Mouse (Mus musculus) megakaryocyte, embryonic 14.5 days (primary cell): ENCODE results near the gene 4932438H23Rik.

Experiments used
- FLI1 ChIP-seq: IDR thresholded peaks from 2 replicates; pipeline ENCODE4 v1.6.1; 2012; ENCODE audit warnings: low read length, inconsistent platforms, mixed read lengths
- GATA1 ChIP-seq: IDR thresholded peaks from 3 replicates; pipeline ENCODE4 v1.6.1; 2012; ENCODE audit warnings: mixed read lengths, low read length, inconsistent platforms, borderline replicate concordance

- no peak for TF ChIP-seq GATA1
- TF ChIP-seq FLI1 = no peak
Measured at GRCm38 (mm10) chr16:91095022-91095421, at the start of gene 4932438H23Rik.
